Mouse (Mus musculus) stomach, embryonic 16.5 days (tissue): ENCODE data around the gene Mfn2. TPM values are rescaled to one million over a fixed set of nuclear protein-coding genes. Genes with fewer than 3 reads are reported as not detected.

Experiments used
- ATAC-seq: fragments of 200-750 bp; cut with Nextera tagmentation; 2 replicates; pipeline ENCODE4 v1.8.0; 2017; ENCODE audit warnings: moderate number of reproducible peaks, moderate TSS enrichment; ENCODE audit not compliant: insufficient read depth, low FRiP score
- H3K27ac ChIP-seq: fragments of 300-500 bp; sonication (generic); 2 replicates; pipeline ENCODE4 v1.5.1; 2014; ENCODE audit warnings: low read length
- H3K27me3 ChIP-seq: fragments of 300-500 bp; sonication (generic); 2 replicates; pipeline ENCODE4 v1.6.1; 2014; ENCODE audit warnings: low read length, control low read depth, mixed read lengths; ENCODE audit not compliant: control insufficient read depth, insufficient read depth
- H3K36me3 ChIP-seq: fragments of 300-500 bp; sonication (generic); 2 replicates; pipeline ENCODE4 v1.6.1; 2014; ENCODE audit warnings: low read length; ENCODE audit not compliant: control insufficient read depth, insufficient read depth
- H3K4me1 ChIP-seq: fragments of 300-500 bp; sonication (generic); 2 replicates; pipeline ENCODE4 v1.6.1; 2014; ENCODE audit warnings: low read length, control low read depth, mixed read lengths; ENCODE audit not compliant: control insufficient read depth, insufficient read depth
- H3K4me2 ChIP-seq: fragments of 300-500 bp; sonication (generic); 2 replicates; pipeline ENCODE4 v1.6.1; 2014; ENCODE audit warnings: low read depth, low read length, mixed read lengths
- H3K4me3 ChIP-seq: fragments of 300-500 bp; sonication (generic); replicated peaks from 2 replicates; pipeline ENCODE4 v1.5.1; 2014; ENCODE audit warnings: mild to moderate bottlenecking, low read length
- H3K9ac ChIP-seq: fragments of 300-500 bp; sonication (generic); 2 replicates; pipeline ENCODE4 v1.6.1; 2014; ENCODE audit warnings: low read length
- H3K9me3 ChIP-seq: fragments of 300-500 bp; sonication (generic); replicated peaks from 2 replicates; pipeline ENCODE4 v1.6.1; 2016; ENCODE audit warnings: low read length, control low read depth; ENCODE audit not compliant: control insufficient read depth
- WGBS: fragments of 180-500 bp; shearing (Covaris S2); extraction: QIAGEN DNeasy Blood & Tissue Kit; methylation state at CpG from one replicate; pipeline ENCODE4 v1.1.7; 2014; 5-methylcytosine and 5-hydroxymethylcytosine counted together
- polyA plus RNA-seq: library from polyadenylated mRNA; unstranded; fragments of >200 nt; fragmentation: Nextera tagmentation; extraction: Ambion mirVana; gene quantifications from 2 replicates; pipeline ENCODE4 v1.2.1, GENCODE M21; 2015

The Mfn2 gene
- polyA plus RNA-seq, 1 experiment from 2014 or later, result 47.4 TPM

GRCm38 (mm10) chr4:147927705-147928104 is 23.2 kb upstream of the Mfn2 start:
- H3K36me3 ChIP-seq, result no peaks in the 10 kb centered on the region
- 0 out of 2 replicates have a peak, but pooled peaks have one; percentile 35 for ATAC-seq
- WGBS, result 43% methylated on average over 8 of the region's 8 CpGs
- H3K4me3 ChIP-seq, result no peak overlapping the region
- no peaks in the 10 kb centered on the region for H3K9me3 ChIP-seq
- no peaks in the 10 kb centered on the region for H3K27me3 ChIP-seq
- no peak overlapping the region for H3K27ac ChIP-seq
- no peak overlapping the region for H3K4me2 ChIP-seq
- no peak overlapping the region for H3K9ac ChIP-seq
- peaks cover 3% of the 10 kb centered on the region; the same call in 1 of the 2 replicates for H3K4me1 ChIP-seq

GRCm38 (mm10) chr4:147922341-147922740 is 17.8 kb upstream of the Mfn2 start:
- H3K9ac ChIP-seq, result no peak overlapping the region
- no peaks in the 10 kb centered on the region for H3K4me1 ChIP-seq
- no peaks in the 10 kb centered on the region for H3K27me3 ChIP-seq
- H3K4me3 ChIP-seq, result no peak overlapping the region
- no peaks in the 10 kb centered on the region for H3K36me3 ChIP-seq
- H3K9me3 ChIP-seq, result no peaks in the 10 kb centered on the region
- no peak for ATAC-seq
- 76% methylated on average over 11 of the region's 11 CpGs for WGBS
- no peak overlapping the region for H3K4me2 ChIP-seq
- no peak overlapping the region for H3K27ac ChIP-seq

GRCm38 (mm10) chr4:147920973-147921372 is 16.5 kb upstream of the Mfn2 start:
- Histone ChIP-seq H3K4me3 (no peak overlapping the region), H3K4me1 (no peaks in the 10 kb centered on the region), H3K27me3 (no peaks in the 10 kb centered on the region), H3K36me3 (no peaks in the 10 kb centered on the region), H3K9me3 (no peaks in the 10 kb centered on the region), H3K9ac (no peak overlapping the region), H3K4me2 (no peak overlapping the region), H3K27ac (no peak overlapping the region)
- no peak for ATAC-seq
- 37% methylated on average over 10 of the region's 10 CpGs for WGBS

GRCm38 (mm10) chr4:147918459-147919121 is 14.1 kb upstream of the Mfn2 start:
- H3K4me2 ChIP-seq, result no peak overlapping the region
- H3K27ac ChIP-seq, result no peak overlapping the region
- no peak overlapping the region for H3K4me3 ChIP-seq
- ATAC-seq, result no peak
- H3K9ac ChIP-seq, result no peak overlapping the region
- no peaks in the 10 kb centered on the region for H3K9me3 ChIP-seq
- H3K36me3 ChIP-seq, result no peaks in the 10 kb centered on the region
- no peaks in the 10 kb centered on the region for H3K4me1 ChIP-seq
- 56% methylated on average over 7 of the region's 7 CpGs for WGBS
- H3K27me3 ChIP-seq, result no peaks in the 10 kb centered on the region

- H3K4me1 ChIP-seq, result peaks cover 4% of the 10 kb centered on the region; the same call in 1 of the 2 replicates
- no peak overlapping the region for H3K4me2 ChIP-seq
- H3K27me3 ChIP-seq, result no peaks in the 10 kb centered on the region
- H3K36me3 ChIP-seq, result no peaks in the 10 kb centered on the region
- H3K9me3 ChIP-seq, result no peaks in the 10 kb centered on the region
- no peak for ATAC-seq
- no peak overlapping the region for H3K9ac ChIP-seq
- WGBS, result 90% methylated on average over 5 of the region's 5 CpGs
- no peak overlapping the region for H3K4me3 ChIP-seq
- no peak overlapping the region for H3K27ac ChIP-seq
Observed at GRCm38 (mm10) chr4:147909486-147909885, 5.0 kb upstream of the Mfn2 start.

GRCm38 (mm10) chr4:147906230-147906629 is 1.7 kb upstream of the Mfn2 start:
- Histone ChIP-seq H3K9ac (no peak overlapping the region), H3K4me2 (no peak overlapping the region), H3K9me3 (no peaks in the 10 kb centered on the region), H3K4me1 (peaks cover 11% of the 10 kb centered on the region), H3K36me3 (no peaks in the 10 kb centered on the region), H3K27ac (no peak overlapping the region), H3K4me3 (no peak overlapping the region), H3K27me3 (no peaks in the 10 kb centered on the region)
- no peak for ATAC-seq
- WGBS, result 73% methylated on average over 5 of the region's 5 CpGs

- ATAC-seq, result no peak
Observed at GRCm38 (mm10) chr4:147905090-147905659, 671 bp upstream of the Mfn2 start.

GRCm38 (mm10) chr4:147903601-147904000 is 903 bp downstream of the Mfn2 start:
- Histone ChIP-seq H3K4me2 (peak overlapping the region; percentile 63), H3K27ac (no peak overlapping the region), H3K36me3 (no peaks in the 10 kb centered on the region), H3K9me3 (no peaks in the 10 kb centered on the region), H3K27me3 (no peaks in the 10 kb centered on the region), H3K4me1 (peaks cover 14% of the 10 kb centered on the region), H3K4me3 (peak overlapping the region; percentile 90), H3K9ac (peak overlapping the region; percentile 96)
- no peak for ATAC-seq
- WGBS, result 70% methylated on average over 3 of the region's 3 CpGs

More at GRCm38 (mm10) chr4:147905090-147905659, 671 bp upstream of the Mfn2 start:
- under 1% methylated on average over 8 of the region's 8 CpGs for WGBS
- Histone ChIP-seq H3K4me3 (peak overlapping the region; percentile 90), H3K9ac (peak overlapping the region; percentile 96; the same call in 1 of the 2 replicates), H3K9me3 (no peaks in the 10 kb centered on the region), H3K27me3 (no peaks in the 10 kb centered on the region), H3K4me2 (peak overlapping the region; percentile 57), H3K4me1 (peaks cover 14% of the 10 kb centered on the region), H3K27ac (no peak overlapping the region), H3K36me3 (no peaks in the 10 kb centered on the region)

GRCm38 (mm10) chr4:147902906-147903500 is 1.5 kb downstream of the Mfn2 start:
- Histone ChIP-seq H3K9me3 (no peaks in the 10 kb centered on the region), H3K36me3 (no peaks in the 10 kb centered on the region; the same call in 1 of the 2 replicates), H3K4me1 (peaks cover 14% of the 10 kb centered on the region), H3K4me2 (peak overlapping the region; percentile 63; the same call in 1 of the 2 replicates), H3K9ac (no peak overlapping the region), H3K4me3 (no peak overlapping the region), H3K27ac (no peak overlapping the region), H3K27me3 (no peaks in the 10 kb centered on the region)
- ATAC-seq, result no peak
- 84% methylated on average over 12 of the region's 12 CpGs for WGBS
